Mouse (Mus musculus) hindbrain, embryonic 14.5 days (tissue): ENCODE measurements around the gene Ccpg1. TPM values are rescaled to one million over a fixed set of nuclear protein-coding genes. Genes with fewer than 3 reads are reported as not detected.
A peak's percentile ranks its signal among the peaks of the same experiment; 100 is the strongest.

Source experiments
- ATAC-seq: fragments of 200-750 bp; cut with Nextera tagmentation; 2 replicates; pipeline ENCODE4 v1.8.0; 2017; ENCODE audit warnings: moderate number of reproducible peaks, mild to moderate bottlenecking, moderate TSS enrichment, moderate library complexity; ENCODE audit not compliant: low FRiP score
- DNase-seq: peaks from one replicate; pipeline ENCODE4 v3.0.0-alpha.2; 2015; ENCODE audit warnings: low spot score
- H3K27ac ChIP-seq: fragments of 300-500 bp; sonication (generic); 2 replicates; pipeline ENCODE4 v1.5.1; 2014; ENCODE audit warnings: mild to moderate bottlenecking, moderate library complexity
- H3K27me3 ChIP-seq: fragments of 300-500 bp; sonication (generic); 2 replicates; pipeline ENCODE4 v1.6.1; 2014; ENCODE audit warnings: mild to moderate bottlenecking, low read length, mixed read lengths; ENCODE audit not compliant: control insufficient read depth, insufficient read depth
- H3K36me3 ChIP-seq: fragments of 300-500 bp; sonication (generic); replicated peaks from 2 replicates; pipeline ENCODE4 v1.6.1; 2014; ENCODE audit not compliant: control insufficient read depth, insufficient read depth
- H3K4me1 ChIP-seq: fragments of 300-500 bp; sonication (generic); replicated peaks from 2 replicates; pipeline ENCODE4 v1.6.1; 2014; ENCODE audit warnings: antibody characterized with exemption, low read length, mixed read lengths; ENCODE audit not compliant: control insufficient read depth, insufficient read depth
- H3K4me2 ChIP-seq: fragments of 300-500 bp; sonication (generic); replicated peaks from 2 replicates; pipeline ENCODE4 v1.6.1; 2014; ENCODE audit warnings: mild to moderate bottlenecking, moderate library complexity
- H3K4me3 ChIP-seq: fragments of 300-500 bp; sonication (generic); replicated peaks from 2 replicates; pipeline ENCODE4 v1.5.1; 2014; ENCODE audit warnings: mild to moderate bottlenecking, low read length
- H3K9ac ChIP-seq: fragments of 300-500 bp; sonication (generic); 2 replicates; pipeline ENCODE4 v1.6.1; 2014
- H3K9me3 ChIP-seq: fragments of 300-500 bp; sonication (generic); 2 replicates; pipeline ENCODE4 v1.6.1; 2016; ENCODE audit warnings: low read length; ENCODE audit not compliant: control insufficient read depth
- WGBS: fragments of 180-500 bp; shearing (Covaris S2); extraction: QIAGEN DNeasy Blood & Tissue Kit; methylation state at CpG from one replicate; pipeline ENCODE4 v1.1.7; 2014; 5-methylcytosine and 5-hydroxymethylcytosine counted together
- polyA plus RNA-seq: library from polyadenylated mRNA; unstranded; fragments of >200 nt; fragmentation: Nextera tagmentation; extraction: Ambion mirVana; gene quantifications from 2 replicates; pipeline ENCODE4 v1.2.1, GENCODE M21; 2014

The Ccpg1 gene
- polyA plus RNA-seq, 1 experiment from 2014 or later, result 42.3 TPM

GRCm38 (mm10) chr9:72961346-72961745 is 23.9 kb upstream of the Ccpg1 start:
- H3K4me1 ChIP-seq, result peaks cover 7% of the 10 kb centered on the region; the same call in 1 of the 2 replicates
- H3K36me3 ChIP-seq, result no peaks in the 10 kb centered on the region
- whole genome bisulfite sequencing, result 81% methylated on average over 8 of the region's 8 CpGs
- no peaks in the 10 kb centered on the region for H3K9me3 ChIP-seq
- no peak for DNase-seq
- H3K4me3 ChIP-seq, result no peak overlapping the region
- no peaks in the 10 kb centered on the region for H3K27me3 ChIP-seq
- no peak overlapping the region for H3K9ac ChIP-seq
- no peak overlapping the region for H3K27ac ChIP-seq
- ATAC-seq, result no peak
- H3K4me2 ChIP-seq, result no peak overlapping the region

GRCm38 (mm10) chr9:72961959-72962358 is 23.3 kb upstream of the Ccpg1 start:
- no peak for ATAC-seq
- peaks cover 7% of the 10 kb centered on the region; the same call in 1 of the 2 replicates for H3K4me1 ChIP-seq
- H3K27me3 ChIP-seq, result no peaks in the 10 kb centered on the region
- H3K36me3 ChIP-seq, result no peaks in the 10 kb centered on the region
- 78% methylated on average over 15 of the region's 15 CpGs for WGBS
- H3K4me2 ChIP-seq, result no peak overlapping the region
- no peak overlapping the region for H3K27ac ChIP-seq
- H3K4me3 ChIP-seq, result no peak overlapping the region
- H3K9ac ChIP-seq, result no peak overlapping the region
- no peaks in the 10 kb centered on the region for H3K9me3 ChIP-seq
- DNase-seq, result no peak

GRCm38 (mm10) chr9:72968349-72969061 is 16.7 kb upstream of the Ccpg1 start:
- H3K4me2 ChIP-seq, result no peak overlapping the region
- no peaks in the 10 kb centered on the region for H3K9me3 ChIP-seq
- WGBS, result 35% methylated on average over 11 of the region's 11 CpGs
- ATAC-seq (peak; percentile 48; the same call in 1 of the 2 replicates), DNase-seq (peak; percentile 73)
- H3K9ac ChIP-seq, result no peak overlapping the region; the same call in 1 of the 2 replicates
- no peaks in the 10 kb centered on the region for H3K36me3 ChIP-seq
- no peak overlapping the region for H3K27ac ChIP-seq
- no peaks in the 10 kb centered on the region for H3K27me3 ChIP-seq
- H3K4me3 ChIP-seq, result no peak overlapping the region
- H3K4me1 ChIP-seq, result no peaks in the 10 kb centered on the region; the same call in 1 of the 2 replicates

GRCm38 (mm10) chr9:72969874-72970273 is 15.4 kb upstream of the Ccpg1 start:
- no peak for DNase-seq
- no peaks in the 10 kb centered on the region for H3K9me3 ChIP-seq
- no peak overlapping the region for H3K9ac ChIP-seq
- no peak overlapping the region for H3K4me3 ChIP-seq
- H3K4me2 ChIP-seq, result no peak overlapping the region
- no peaks in the 10 kb centered on the region for H3K27me3 ChIP-seq
- no peak overlapping the region for H3K27ac ChIP-seq
- H3K4me1 ChIP-seq, result no peaks in the 10 kb centered on the region; the same call in 1 of the 2 replicates
- no peak for ATAC-seq
- H3K36me3 ChIP-seq, result no peaks in the 10 kb centered on the region
- WGBS, result 69% methylated on average over 7 of the region's 7 CpGs

GRCm38 (mm10) chr9:72972435-72972834 is 12.8 kb upstream of the Ccpg1 start:
- Histone ChIP-seq H3K4me1 (no peaks in the 10 kb centered on the region; the same call in 1 of the 2 replicates), H3K4me3 (no peak overlapping the region), H3K9me3 (no peaks in the 10 kb centered on the region), H3K36me3 (no peaks in the 10 kb centered on the region), H3K9ac (no peak overlapping the region), H3K27ac (no peak overlapping the region), H3K27me3 (no peaks in the 10 kb centered on the region), H3K4me2 (no peak overlapping the region)
- DNase-seq (no peak), ATAC-seq (no peak)
- WGBS, result 91% methylated on average over 5 of the region's 5 CpGs

- DNase-seq, result no peak
- Histone ChIP-seq H3K4me3 (no peak overlapping the region), H3K9me3 (no peaks in the 10 kb centered on the region), H3K27ac (no peak overlapping the region), H3K4me1 (no peaks in the 10 kb centered on the region; the same call in 1 of the 2 replicates), H3K9ac (no peak overlapping the region), H3K27me3 (no peaks in the 10 kb centered on the region), H3K36me3 (no peaks in the 10 kb centered on the region), H3K4me2 (no peak overlapping the region)
- ATAC-seq, result no peak
Measured at GRCm38 (mm10) chr9:72972984-72973383, 12.2 kb upstream of the Ccpg1 start.

DNA sequence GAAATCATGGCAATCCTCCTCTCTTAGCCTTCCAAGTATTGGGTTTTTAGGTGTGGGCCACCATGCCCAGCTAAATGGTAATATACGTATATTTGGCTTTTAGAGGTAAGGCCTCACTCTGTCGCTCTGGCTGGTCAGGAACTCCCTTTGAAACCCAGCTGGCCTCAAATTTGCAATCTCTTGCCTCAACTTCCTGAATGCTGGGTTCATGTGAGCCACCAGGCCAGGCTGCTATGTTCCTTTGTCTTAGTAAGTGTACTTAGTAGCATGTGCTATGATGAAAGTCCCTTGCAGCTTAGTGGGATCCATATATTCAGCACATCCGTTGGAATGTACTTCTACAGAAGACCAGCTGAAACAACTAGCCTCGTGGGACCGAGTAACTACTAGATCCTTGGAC is 10.5 kb upstream of the Ccpg1 start:
- no peak for DNase-seq
- no peak overlapping the region for H3K4me3 ChIP-seq
- no peaks in the 10 kb centered on the region for H3K36me3 ChIP-seq
- H3K27ac ChIP-seq, result no peak overlapping the region
- ATAC-seq, result no peak
- H3K4me2 ChIP-seq, result no peak overlapping the region
- no peak overlapping the region for H3K9ac ChIP-seq
- H3K27me3 ChIP-seq, result no peaks in the 10 kb centered on the region
- H3K4me1 ChIP-seq, result no peaks in the 10 kb centered on the region
- H3K9me3 ChIP-seq, result no peaks in the 10 kb centered on the region
- 88% methylated on average over 5 of the region's 5 CpGs for WGBS

DNA sequence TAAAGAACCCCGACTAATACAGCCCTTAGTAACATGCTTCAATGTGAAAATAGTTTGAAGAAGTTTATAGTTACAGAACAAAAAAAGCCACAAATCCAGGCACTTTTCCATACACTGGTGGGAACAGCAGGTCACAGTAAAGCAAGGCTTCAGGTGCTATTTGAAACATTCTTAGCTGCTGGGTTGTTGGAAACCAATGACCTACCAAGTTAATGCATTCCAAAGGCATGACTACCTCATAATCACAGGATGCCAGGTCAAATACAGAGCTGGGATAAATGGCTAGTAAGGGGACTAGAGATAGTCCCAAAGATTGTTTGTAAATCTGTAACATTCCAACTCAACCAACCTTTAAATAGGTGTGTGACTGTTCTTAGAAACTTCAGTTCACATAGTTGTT is 10.0 kb upstream of the Ccpg1 start:
- H3K27ac ChIP-seq, result no peak overlapping the region
- H3K9me3 ChIP-seq, result no peaks in the 10 kb centered on the region
- H3K9ac ChIP-seq, result no peak overlapping the region
- no peak for ATAC-seq
- H3K4me1 ChIP-seq, result no peaks in the 10 kb centered on the region
- 97% methylated on average over 1 of the region's 1 CpGs for WGBS
- H3K27me3 ChIP-seq, result no peaks in the 10 kb centered on the region
- no peak overlapping the region for H3K4me2 ChIP-seq
- no peaks in the 10 kb centered on the region for H3K36me3 ChIP-seq
- DNase-seq, result no peak
- no peak overlapping the region for H3K4me3 ChIP-seq

DNA sequence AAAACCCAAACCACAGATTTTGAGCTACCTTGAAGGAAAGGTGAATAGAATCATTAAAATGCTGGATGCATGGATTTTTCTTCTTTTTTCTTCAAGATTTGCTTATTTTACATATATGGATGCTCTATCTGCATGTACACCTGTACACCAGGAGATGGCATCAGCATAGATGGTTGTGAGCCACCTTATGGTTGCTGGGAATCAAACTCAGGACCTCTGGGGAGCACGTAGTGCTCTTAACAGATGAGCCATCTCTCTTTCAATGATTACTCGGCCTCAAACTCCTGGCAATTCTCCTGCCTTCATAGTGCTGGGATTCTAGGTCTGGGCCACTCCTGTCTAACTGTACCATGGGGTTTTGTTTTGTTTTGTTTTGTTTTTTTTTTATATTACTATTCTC is 2.2 kb upstream of the Ccpg1 start:
- no peak overlapping the region for H3K27ac ChIP-seq
- no peaks in the 10 kb centered on the region for H3K36me3 ChIP-seq
- H3K4me2 ChIP-seq, result no peak overlapping the region
- DNase-seq (no peak), ATAC-seq (no peak)
- no peaks in the 10 kb centered on the region for H3K27me3 ChIP-seq
- no peak overlapping the region for H3K4me3 ChIP-seq
- H3K9ac ChIP-seq, result no peak overlapping the region
- peaks cover 20% of the 10 kb centered on the region for H3K4me1 ChIP-seq
- WGBS, result 79% methylated on average over 2 of the region's 2 CpGs
- H3K9me3 ChIP-seq, result no peaks in the 10 kb centered on the region

DNA sequence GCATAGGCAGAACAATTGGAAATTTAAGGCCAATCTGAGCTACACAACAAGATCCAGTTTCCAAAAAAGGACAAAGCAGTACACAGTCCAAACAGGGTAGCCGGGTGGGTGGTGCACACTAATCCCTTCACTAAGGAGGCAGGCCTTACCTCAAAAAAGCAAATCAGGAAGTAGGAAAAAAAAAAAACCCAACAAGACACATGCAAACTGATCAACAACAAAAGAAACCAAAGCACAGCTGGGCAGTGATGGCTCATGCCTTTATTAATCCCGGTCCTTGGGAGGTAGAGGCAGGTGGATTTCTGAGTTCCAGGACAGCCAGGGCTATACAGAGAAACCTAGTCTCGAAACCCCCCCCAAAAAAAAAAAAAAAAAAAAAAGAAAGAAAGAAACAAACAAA is 2.5 kb downstream of the Ccpg1 start:
- no peaks in the 10 kb centered on the region for H3K27me3 ChIP-seq
- WGBS, result 66% methylated on average over 3 of the region's 3 CpGs
- no peak overlapping the region for H3K4me3 ChIP-seq
- H3K36me3 ChIP-seq, result no peaks in the 10 kb centered on the region
- H3K27ac ChIP-seq, result no peak overlapping the region
- ATAC-seq, result no peak
- peaks cover 20% of the 10 kb centered on the region for H3K4me1 ChIP-seq
- DNase-seq, result no peak
- H3K9ac ChIP-seq, result no peak overlapping the region
- no peaks in the 10 kb centered on the region for H3K9me3 ChIP-seq
- no peak overlapping the region for H3K4me2 ChIP-seq
